Mouse (Mus musculus) intestine, embryonic 15.5 days (tissue): ENCODE measurements at regions not wholly inside any gene's neighbourhood (a gene's known extent, or its start where the extent isn't known, plus 50 kb on each side); places are given as distances from the start of the nearest gene placed in this dataset.

Source experiments
- ATAC-seq: fragments of 200-750 bp; cut with Nextera tagmentation; 2 replicates; pipeline ENCODE4 v1.8.0; 2017; ENCODE audit warnings: moderate TSS enrichment, moderate library complexity
- H3K27ac ChIP-seq: fragments of 300-500 bp; sonication (generic); 2 replicates; pipeline ENCODE4 v1.5.1; 2015; ENCODE audit warnings: mild to moderate bottlenecking, inconsistent platforms
- H3K27me3 ChIP-seq: fragments of 300-500 bp; sonication (generic); replicated peaks from 2 replicates; pipeline ENCODE4 v1.6.1; 2015; ENCODE audit warnings: inconsistent platforms
- H3K36me3 ChIP-seq: fragments of 300-500 bp; sonication (generic); 2 replicates; pipeline ENCODE4 v1.6.1; 2015; ENCODE audit warnings: inconsistent platforms
- H3K4me1 ChIP-seq: fragments of 300-500 bp; sonication (generic); replicated peaks from 2 replicates; pipeline ENCODE4 v1.6.1; 2015; ENCODE audit warnings: inconsistent platforms
- H3K4me2 ChIP-seq: fragments of 300-500 bp; sonication (generic); replicated peaks from 2 replicates; pipeline ENCODE4 v1.6.1; 2015; ENCODE audit warnings: mild to moderate bottlenecking, inconsistent platforms
- H3K4me3 ChIP-seq: fragments of 300-500 bp; sonication (generic); replicated peaks from 2 replicates; pipeline ENCODE4 v1.5.1; 2015; ENCODE audit warnings: inconsistent platforms
- H3K9ac ChIP-seq: fragments of 300-500 bp; sonication (generic); 2 replicates; pipeline ENCODE4 v1.6.1; 2015; ENCODE audit warnings: inconsistent platforms
- H3K9me3 ChIP-seq: fragments of 300-500 bp; sonication (generic); 2 replicates; pipeline ENCODE4 v1.6.1; 2016; ENCODE audit warnings: inconsistent platforms
- WGBS: fragments of 180-500 bp; shearing (Covaris S2); methylation state at CpG from one replicate; pipeline ENCODE4 v1.1.7; 2015; 5-methylcytosine and 5-hydroxymethylcytosine counted together

- no peak overlapping the region for H3K9ac ChIP-seq
- H3K4me2 ChIP-seq, result no peak overlapping the region
- no peaks in the 10 kb centered on the region for H3K4me1 ChIP-seq
- ATAC-seq, result no peak
- no peaks in the 10 kb centered on the region for H3K27me3 ChIP-seq
- no peaks in the 10 kb centered on the region for H3K36me3 ChIP-seq
- H3K9me3 ChIP-seq, result no peaks in the 10 kb centered on the region
- H3K27ac ChIP-seq, result no peak overlapping the region
- WGBS, result 93% methylated on average over 9 of the region's 9 CpGs
- H3K4me3 ChIP-seq, result no peak overlapping the region
Measured at GRCm38 (mm10) chr8:8499921-8500320, 161.1 kb downstream of the Efnb2 start.

- Histone ChIP-seq H3K4me1 (no peaks in the 10 kb centered on the region), H3K27ac (no peak overlapping the region), H3K27me3 (no peaks in the 10 kb centered on the region), H3K36me3 (no peaks in the 10 kb centered on the region), H3K4me3 (no peak overlapping the region), H3K9ac (no peak overlapping the region), H3K9me3 (no peaks in the 10 kb centered on the region), H3K4me2 (no peak overlapping the region)
- WGBS, result 48% methylated on average over 5 of the region's 5 CpGs
- no peak for ATAC-seq
Measured at GRCm38 (mm10) chr8:8498753-8499152, 162.3 kb downstream of the Efnb2 start.

- Histone ChIP-seq H3K4me2 (no peak overlapping the region), H3K27me3 (no peaks in the 10 kb centered on the region), H3K27ac (no peak overlapping the region), H3K4me3 (no peak overlapping the region), H3K9ac (no peak overlapping the region), H3K36me3 (no peaks in the 10 kb centered on the region), H3K4me1 (no peaks in the 10 kb centered on the region), H3K9me3 (no peaks in the 10 kb centered on the region)
- 82% methylated on average over 7 of the region's 7 CpGs for WGBS
- no peak for ATAC-seq
Measured at GRCm38 (mm10) chr8:8495472-8495871, 165.6 kb downstream of the Efnb2 start.

- Histone ChIP-seq H3K36me3 (no peaks in the 10 kb centered on the region), H3K27ac (no peak overlapping the region), H3K4me2 (no peak overlapping the region), H3K9ac (no peak overlapping the region), H3K9me3 (no peaks in the 10 kb centered on the region), H3K4me1 (no peaks in the 10 kb centered on the region), H3K27me3 (no peaks in the 10 kb centered on the region), H3K4me3 (no peak overlapping the region)
- no peak for ATAC-seq
- WGBS, result 91% methylated on average over 10 of the region's 10 CpGs
Measured at GRCm38 (mm10) chr8:8494281-8494680, 166.8 kb downstream of the Efnb2 start.

GRCm38 (mm10) chr8:8491908-8492307, 169.1 kb downstream of the Efnb2 start:
- H3K4me3 ChIP-seq, result no peak overlapping the region
- no peaks in the 10 kb centered on the region for H3K36me3 ChIP-seq
- 83% methylated on average over 2 of the region's 2 CpGs for WGBS
- no peak overlapping the region for H3K4me2 ChIP-seq
- H3K9ac ChIP-seq, result no peak overlapping the region
- no peaks in the 10 kb centered on the region for H3K9me3 ChIP-seq
- H3K27me3 ChIP-seq, result no peaks in the 10 kb centered on the region
- H3K27ac ChIP-seq, result no peak overlapping the region
- H3K4me1 ChIP-seq, result peaks cover 8% of the 10 kb centered on the region
- ATAC-seq, result no peak

- no peak overlapping the region for H3K4me2 ChIP-seq
- no peaks in the 10 kb centered on the region for H3K27me3 ChIP-seq
- WGBS, result 42% methylated on average over 9 of the region's 9 CpGs
- no peaks in the 10 kb centered on the region for H3K9me3 ChIP-seq
- H3K36me3 ChIP-seq, result no peaks in the 10 kb centered on the region
- no peak overlapping the region for H3K27ac ChIP-seq
- H3K9ac ChIP-seq, result no peak overlapping the region
- peaks cover 8% of the 10 kb centered on the region for H3K4me1 ChIP-seq
- ATAC-seq, result no peak
- H3K4me3 ChIP-seq, result no peak overlapping the region
Measured at GRCm38 (mm10) chr8:8489784-8490183, 171.3 kb downstream of the Efnb2 start.

- H3K4me3 ChIP-seq, result no peak overlapping the region
- 25% methylated on average over 26 of the region's 26 CpGs for WGBS
Measured at GRCm38 (mm10) chr8:8488695-8489571, 172.1 kb downstream of the Efnb2 start.

GRCm38 (mm10) chr8:8488191-8488694, 172.8 kb downstream of the Efnb2 start:
- Histone ChIP-seq H3K27me3 (no peaks in the 10 kb centered on the region), H3K9ac (no peak overlapping the region), H3K36me3 (no peaks in the 10 kb centered on the region), H3K4me2 (peak overlapping the region; percentile 43), H3K9me3 (no peaks in the 10 kb centered on the region), H3K4me3 (no peak overlapping the region), H3K4me1 (peaks cover 8% of the 10 kb centered on the region), H3K27ac (no peak overlapping the region)
- 52% methylated on average over 9 of the region's 9 CpGs for WGBS
- ATAC-seq, result peak; percentile 72

More at GRCm38 (mm10) chr8:8488695-8489571, 172.1 kb downstream of the Efnb2 start:
- H3K9me3 ChIP-seq, result no peaks in the 10 kb centered on the region
- peaks cover 8% of the 10 kb centered on the region for H3K4me1 ChIP-seq
- no peaks in the 10 kb centered on the region for H3K36me3 ChIP-seq
- no peak overlapping the region for H3K27ac ChIP-seq
- peak overlapping the region; percentile 43 for H3K4me2 ChIP-seq
- peak; percentile 57 for ATAC-seq
- H3K27me3 ChIP-seq, result no peaks in the 10 kb centered on the region
- H3K9ac ChIP-seq, result no peak overlapping the region

GRCm38 (mm10) chr8:8487706-8488105, 173.3 kb downstream of the Efnb2 start:
- H3K27me3 ChIP-seq, result no peaks in the 10 kb centered on the region
- no peaks in the 10 kb centered on the region for H3K36me3 ChIP-seq
- no peak overlapping the region for H3K4me3 ChIP-seq
- no peak overlapping the region for H3K4me2 ChIP-seq
- H3K9me3 ChIP-seq, result no peaks in the 10 kb centered on the region
- no peak overlapping the region for H3K27ac ChIP-seq
- ATAC-seq, result 0 out of 2 replicates have a peak, but pooled peaks have one; percentile 48
- WGBS, result 48% methylated on average over 5 of the region's 5 CpGs
- H3K9ac ChIP-seq, result no peak overlapping the region
- H3K4me1 ChIP-seq, result peaks cover 8% of the 10 kb centered on the region

- Histone ChIP-seq H3K4me3 (no peak overlapping the region), H3K4me1 (peaks cover 8% of the 10 kb centered on the region), H3K4me2 (no peak overlapping the region), H3K9ac (no peak overlapping the region), H3K27me3 (no peaks in the 10 kb centered on the region), H3K27ac (no peak overlapping the region), H3K36me3 (no peaks in the 10 kb centered on the region), H3K9me3 (no peaks in the 10 kb centered on the region)
- ATAC-seq, result no peak
- 84% methylated on average over 3 of the region's 3 CpGs for WGBS
Measured at GRCm38 (mm10) chr8:8486866-8487265, 174.2 kb downstream of the Efnb2 start.

- H3K36me3 ChIP-seq, result no peaks in the 10 kb centered on the region
- WGBS, result 73% methylated on average over 3 of the region's 3 CpGs
Measured at GRCm38 (mm10) chr8:8485252-8485651, 175.8 kb downstream of the Efnb2 start.

GRCm38 (mm10) chr8:8484546-8484945, 176.5 kb downstream of the Efnb2 start:
- Histone ChIP-seq H3K36me3 (no peaks in the 10 kb centered on the region), H3K4me2 (no peak overlapping the region), H3K27ac (no peak overlapping the region), H3K9ac (no peak overlapping the region), H3K4me3 (no peak overlapping the region), H3K9me3 (no peaks in the 10 kb centered on the region), H3K4me1 (peaks cover 8% of the 10 kb centered on the region), H3K27me3 (no peaks in the 10 kb centered on the region)
- no peak for ATAC-seq
- 49% methylated on average over 8 of the region's 8 CpGs for WGBS

More at GRCm38 (mm10) chr8:8485252-8485651, 175.8 kb downstream of the Efnb2 start:
- Histone ChIP-seq H3K9ac (no peak overlapping the region), H3K4me2 (no peak overlapping the region), H3K9me3 (no peaks in the 10 kb centered on the region), H3K4me3 (no peak overlapping the region), H3K27ac (no peak overlapping the region), H3K4me1 (peaks cover 8% of the 10 kb centered on the region), H3K27me3 (no peaks in the 10 kb centered on the region)
- ATAC-seq, result no peak
